ENCODE assay signal across 7 mouse cellular contexts in genomic region chr10:55767571-55767970, GRCm38 (mm10).
DNase-seq lines count a peak whose midpoint lies in the region.

No protein-coding gene starts in this region.

- peak; percentile 11 for DNase-seq in kidney, adult 18-20 months
- DNase-seq in kidney, adult 11 months: no peak
- DNase-seq in ES-CJ7 (ENCODE audit: low read depth, low spot score): peak; percentile 62
- peak; percentile 3 for DNase-seq in adrenal gland, adult 8-10 months
- peak; percentile 6 to 36 for DNase-seq in frontal cortex, postnatal 36 days (ENCODE audit: low spot score in 2 of 2)
- peak; percentile 13 for DNase-seq in lung, postnatal 14 days
- peak; percentile 7 to 20 for DNase-seq in urinary bladder, postnatal 36 days (ENCODE audit: low spot score in 2 of 2)
